Mouse (Mus musculus): ENCODE measurements at regions not wholly inside any gene's neighbourhood (a gene's known extent, or its start where the extent isn't known, plus 50 kb on each side); places are given as distances from the start of the nearest gene placed in this dataset.

DNA sequence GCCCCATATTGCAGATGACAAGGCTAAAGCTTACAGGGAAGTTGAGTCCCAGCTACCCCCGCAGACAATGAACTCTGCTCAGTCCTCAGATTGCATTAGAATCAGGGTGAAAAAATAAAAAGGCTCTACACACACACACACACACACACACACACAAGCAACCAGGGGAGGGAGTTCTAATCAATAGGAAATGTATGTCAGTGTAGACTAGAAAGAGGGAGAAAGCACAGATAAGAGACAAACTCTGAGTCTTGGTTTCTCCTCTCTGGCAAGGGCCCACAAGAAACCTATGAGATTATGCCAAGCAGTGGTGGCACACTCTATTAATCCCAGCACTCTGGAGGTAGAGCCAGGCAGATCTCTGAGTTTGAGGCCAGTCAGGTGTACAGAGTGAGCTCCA, 135.8 kb downstream of the Rybp start:
- no peak overlapping the region for H3K27ac ChIP-seq
- no peak for TF ChIP-seq CTCF (conservative IDR thresholded peaks at IDR 0.05)
- DNase-seq (ENCODE audit: low spot score in 2 of 2): no peak
- no peak overlapping the region for H3K4me3 ChIP-seq

- DNase-seq (ENCODE audit: low spot score in 2 of 2): no peak
- peak; percentile 48 for TF ChIP-seq CTCF (conservative IDR thresholded peaks at IDR 0.05)
- H3K4me3 ChIP-seq: no peak overlapping the region
- no peak overlapping the region for H3K27ac ChIP-seq
These were observed 136.5 kb downstream of the Rybp start for GRCm38 (mm10) chr6:100150703-100151208.

GRCm38 (mm10) chr6:100149458-100149852, 137.8 kb downstream of the Rybp start:
- no peak overlapping the region for H3K27ac ChIP-seq
- TF ChIP-seq CTCF (conservative IDR thresholded peaks at IDR 0.05): no peak
- H3K4me3 ChIP-seq: no peak overlapping the region
- no peak for DNase-seq (ENCODE audit: low spot score in 2 of 2)

DNA sequence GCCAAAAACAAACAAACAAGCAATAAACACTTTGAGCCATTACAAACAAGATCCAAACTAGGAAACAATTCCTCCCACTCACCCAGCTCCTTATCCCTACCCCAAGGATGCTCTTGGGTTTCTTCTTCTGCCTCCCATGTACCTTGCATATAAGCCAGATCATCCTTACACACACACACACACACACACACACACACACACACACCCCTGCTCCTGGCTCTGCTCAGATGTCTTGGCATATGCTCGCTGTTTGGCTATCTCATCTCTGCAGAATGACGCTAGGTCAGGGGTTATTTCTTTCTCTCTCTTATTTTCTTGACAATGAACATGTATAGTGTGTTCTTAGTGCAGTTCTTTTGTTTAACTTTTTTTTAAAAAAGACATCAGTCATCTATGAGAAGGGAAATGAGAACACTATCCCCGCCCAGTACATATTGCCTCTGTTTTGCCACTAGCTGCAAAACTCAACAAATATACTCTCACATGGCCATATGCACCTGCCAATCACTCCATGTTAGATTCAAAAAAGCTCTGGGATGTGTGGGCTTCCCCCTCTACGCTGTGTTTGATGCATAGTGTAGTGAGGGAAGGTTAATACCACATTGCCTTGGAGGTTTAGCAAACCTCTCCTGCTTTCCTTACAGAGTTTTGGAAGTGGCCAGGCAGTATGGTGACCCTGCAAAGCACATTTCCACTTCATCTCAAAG, 138.4 kb downstream of the Rybp start:
- no peak for DNase-seq (ENCODE audit: low spot score in 2 of 2)
- no peak overlapping the region for H3K27ac ChIP-seq
- TF ChIP-seq CTCF (conservative IDR thresholded peaks at IDR 0.05): no peak

DNA sequence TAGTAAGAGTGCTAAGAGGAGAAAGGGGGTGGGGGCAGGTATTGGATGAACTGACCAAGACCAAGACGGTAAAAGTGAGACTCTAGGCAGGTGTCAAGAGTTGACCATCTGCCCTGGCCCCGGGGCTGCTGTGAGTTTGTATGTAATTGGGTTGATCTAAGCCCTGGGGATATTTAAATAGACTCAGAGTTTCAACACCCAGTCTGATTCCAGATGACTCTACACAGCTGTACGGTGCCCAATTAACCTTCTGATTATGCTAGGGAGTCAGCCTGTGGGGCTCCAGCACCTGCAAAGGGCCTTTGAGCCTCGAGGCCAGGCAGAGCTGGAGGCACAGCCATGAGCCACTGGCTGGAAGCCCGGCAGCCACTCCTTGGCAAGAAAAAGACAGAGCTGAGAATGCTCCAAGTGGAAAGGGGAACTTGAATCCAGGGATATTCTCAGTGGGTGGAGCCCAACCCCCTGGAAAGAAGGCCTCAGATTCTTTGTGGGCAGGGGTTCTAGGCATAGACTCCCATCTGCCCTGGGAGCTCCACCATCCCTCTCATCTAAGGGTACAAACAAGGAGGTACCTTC, 140.8 kb downstream of the Rybp start:
- no peak overlapping the region for H3K27ac ChIP-seq
- no peak for TF ChIP-seq CTCF (conservative IDR thresholded peaks at IDR 0.05)
- DNase-seq (ENCODE audit: low spot score in 2 of 2): no peak
- no peak overlapping the region for H3K4me3 ChIP-seq

More for the DNA sequence above, 138.4 kb downstream of the Rybp start:
- no peak overlapping the region for H3K4me3 ChIP-seq

DNA sequence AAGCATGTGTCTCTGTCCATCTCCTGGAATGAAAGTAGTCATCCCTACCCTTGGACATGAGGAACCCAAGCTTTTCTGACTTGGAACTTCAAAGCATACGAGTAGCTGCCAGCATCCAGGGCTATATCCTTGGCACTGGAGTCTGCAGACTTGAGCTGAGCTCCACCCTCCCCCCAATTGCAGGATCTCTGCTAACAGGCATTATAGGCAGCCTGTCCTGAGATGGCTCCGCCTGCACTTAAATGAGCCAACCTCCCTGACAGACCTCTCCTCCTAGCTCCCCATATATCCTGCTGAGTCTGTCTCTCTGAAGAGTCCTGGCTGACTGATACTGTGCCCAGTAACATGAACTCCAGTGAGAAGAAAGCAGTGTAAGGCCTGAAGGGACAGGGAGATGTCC, 141.4 kb downstream of the Rybp start:
- DNase-seq (ENCODE audit: low spot score in 2 of 2): no peak
- no peak for TF ChIP-seq CTCF (conservative IDR thresholded peaks at IDR 0.05)
- H3K4me3 ChIP-seq: no peak overlapping the region
- H3K27ac ChIP-seq: no peak overlapping the region

DNA sequence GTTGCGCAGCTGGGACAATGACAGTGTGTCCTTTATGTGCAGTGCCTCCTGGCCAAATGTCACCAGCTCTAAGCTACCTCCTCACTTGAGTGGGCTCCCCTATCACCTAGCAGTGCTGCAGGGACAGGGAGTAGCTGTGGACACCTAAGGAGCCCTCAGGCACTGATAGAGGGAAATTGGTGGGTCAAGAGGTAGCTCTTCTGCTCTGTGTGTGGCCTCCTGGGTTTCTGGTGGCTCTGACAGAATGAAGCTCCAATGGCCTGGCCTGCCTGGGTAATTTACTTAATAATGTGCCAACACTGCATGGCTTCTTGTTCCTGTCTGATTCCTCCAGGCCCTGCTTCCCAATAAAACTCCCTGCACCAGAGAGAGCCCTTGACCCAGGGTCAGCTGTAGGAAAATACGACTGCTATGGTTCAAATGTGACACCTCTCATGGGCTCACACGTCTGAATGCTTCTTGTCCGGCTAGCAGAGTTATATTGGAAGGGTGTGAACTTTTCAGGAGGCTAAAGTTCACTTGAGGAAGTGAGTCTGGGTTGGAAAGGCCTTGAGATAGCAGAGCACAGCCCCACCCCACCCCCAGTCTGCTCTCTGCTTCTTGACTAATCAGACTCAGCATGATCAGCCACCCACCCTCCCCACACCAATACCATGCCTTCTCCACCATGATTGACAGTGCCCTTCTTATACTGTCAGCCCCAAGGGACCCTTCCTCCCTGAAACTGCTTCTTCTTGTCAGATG, 142.6 kb downstream of the Rybp start:
- no peak for TF ChIP-seq CTCF (conservative IDR thresholded peaks at IDR 0.05)
- DNase-seq (ENCODE audit: low spot score in 2 of 2): no peak
- H3K27ac ChIP-seq: peak overlapping the region; percentile 21; the same call in 1 of the 2 replicates
- H3K4me3 ChIP-seq: no peak overlapping the region

DNA sequence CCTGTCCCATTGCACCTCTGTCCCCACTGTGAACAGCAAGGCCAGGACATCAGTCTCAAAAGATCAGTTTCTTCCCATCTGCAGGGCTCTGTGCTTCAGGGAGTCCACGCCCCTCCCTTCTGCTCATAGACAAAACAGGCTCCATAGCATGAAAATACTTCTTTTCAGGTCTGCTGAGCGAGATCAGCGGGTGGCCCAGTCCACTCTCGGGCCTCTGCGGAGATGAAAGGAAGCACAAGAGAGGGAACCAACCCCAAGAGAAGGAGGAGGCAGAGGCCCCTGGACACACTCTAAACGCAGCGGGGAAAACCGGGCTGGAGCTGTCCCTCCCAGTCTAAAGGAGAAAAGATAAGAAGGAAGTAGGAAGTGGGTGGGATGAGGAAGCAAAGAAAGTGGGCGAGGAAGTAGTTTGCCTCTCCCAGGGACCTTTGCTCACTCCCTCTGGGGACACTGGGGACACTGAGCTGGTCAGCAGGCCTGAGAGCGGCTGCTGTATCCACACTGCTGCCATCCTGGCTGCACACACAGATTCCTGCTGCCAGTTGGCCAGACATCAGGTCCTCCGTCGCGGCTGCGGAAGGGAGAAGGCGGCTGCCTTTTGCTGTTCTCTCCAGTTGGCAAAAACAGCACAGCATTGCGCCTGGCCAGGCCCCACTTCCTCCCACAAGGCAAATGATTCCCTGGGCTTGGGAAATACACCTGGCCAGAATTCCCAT, 143.5 kb downstream of the Rybp start:
- peak; percentile 78 to 86 for DNase-seq (ENCODE audit: low spot score in 2 of 2)
- H3K4me3 ChIP-seq: peak overlapping the region; percentile 13; the same call in 1 of the 2 replicates
- no peak for TF ChIP-seq CTCF (conservative IDR thresholded peaks at IDR 0.05)
- H3K27ac ChIP-seq: peak overlapping the region; percentile 59

- no peak overlapping the region for H3K4me3 ChIP-seq
- no peak for DNase-seq (ENCODE audit: low spot score in 2 of 2)
- no peak for TF ChIP-seq CTCF (conservative IDR thresholded peaks at IDR 0.05)
These were observed 146.1 kb downstream of the Rybp start for GRCm38 (mm10) chr6:100141225-100141624.

GRCm38 (mm10) chr6:100140581-100141114, 146.6 kb downstream of the Rybp start:
- Histone ChIP-seq H3K4me3 (no peak overlapping the region), H3K27ac (no peak overlapping the region)
- no peak for DNase-seq (ENCODE audit: low spot score in 2 of 2)
- no peak for TF ChIP-seq CTCF (conservative IDR thresholded peaks at IDR 0.05)

More at GRCm38 (mm10) chr6:100141225-100141624, 146.1 kb downstream of the Rybp start:
- no peak overlapping the region for H3K27ac ChIP-seq

- no peak for DNase-seq (ENCODE audit: low spot score in 2 of 2)
- TF ChIP-seq CTCF (conservative IDR thresholded peaks at IDR 0.05): no peak
- Histone ChIP-seq H3K4me3 (no peak overlapping the region), H3K27ac (no peak overlapping the region)
These were observed 147.5 kb downstream of the Rybp start for GRCm38 (mm10) chr6:100139809-100140208.

DNA sequence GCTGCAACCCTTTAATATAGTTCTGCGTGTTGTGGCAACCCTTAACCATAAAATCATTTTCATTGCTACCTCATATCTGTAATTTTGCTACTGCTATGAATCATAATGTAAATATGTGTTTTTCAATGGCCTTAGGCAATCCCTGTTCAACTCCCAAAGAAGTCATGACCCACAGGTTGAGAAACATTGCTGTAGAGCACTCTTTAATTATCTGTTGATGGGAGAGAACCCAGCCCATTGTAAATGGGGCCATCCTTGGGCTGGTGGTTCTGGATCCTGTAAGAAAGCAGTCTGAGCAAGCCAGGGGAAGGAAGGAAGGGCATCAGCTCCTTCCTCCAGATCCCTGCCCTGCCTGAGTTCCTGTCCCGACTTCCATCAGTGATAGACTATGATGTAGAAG, 148.6 kb downstream of the Rybp start:
- no peak for DNase-seq (ENCODE audit: low spot score in 2 of 2)
- no peak overlapping the region for H3K4me3 ChIP-seq
- no peak for TF ChIP-seq CTCF (conservative IDR thresholded peaks at IDR 0.05)
- H3K27ac ChIP-seq: no peak overlapping the region
